8 mouse cellular contexts compared by ENCODE assay signal in genomic region chr5:53591683-53592050, GRCm38 (mm10).
A peak's percentile ranks its signal among the peaks of the same experiment; 100 is the strongest.
DNase-seq lines count a peak whose midpoint lies in the region; ATAC-seq and TF ChIP-seq lines count a peak whose summit lies in the region.

No protein-coding gene starts in this region.

- no peaks in the 10 kb centered on the region for H3K27me3 ChIP-seq in liver, adult 2 months (ENCODE audit: control insufficient read depth, insufficient read depth, low read length)
- no peaks in the 10 kb centered on the region for H3K27me3 ChIP-seq in embryonic facial prominence, embryonic 11.5 days (ENCODE audit: control insufficient read depth, insufficient read depth, low read length)
- H3K27me3 ChIP-seq in intestine, embryonic 14.5 days (replicated peaks; ENCODE audit: control insufficient read depth, insufficient read depth, low read length) = no peaks in the 10 kb centered on the region
- no peaks in the 10 kb centered on the region for H3K27me3 ChIP-seq in neural tube, embryonic 13.5 days

- no peaks in the 10 kb centered on the region for H3K36me3 ChIP-seq in liver, adult 2 months (ENCODE audit: control insufficient read depth, insufficient read depth, low read length)
- no peaks in the 10 kb centered on the region for H3K36me3 ChIP-seq in embryonic facial prominence, embryonic 11.5 days (replicated peaks; ENCODE audit: control insufficient read depth, insufficient read depth, low read depth, low read length)
- H3K36me3 ChIP-seq in intestine, embryonic 14.5 days (ENCODE audit: control insufficient read depth, insufficient read depth, low read length) = no peaks in the 10 kb centered on the region
- no peaks in the 10 kb centered on the region for H3K36me3 ChIP-seq in neural tube, embryonic 13.5 days

- intact Hi-C loops in gastrocnemius, postnatal 14 days (cut with DNase I; ENCODE audit: low total_unique reads) = loop anchor here (5.0 kb wide), 1 partner anchor 234 kb away; no protein-coding TSS in a partner anchor

- H3K79me2 ChIP-seq in liver, adult 2 months (ENCODE audit: control insufficient read depth, insufficient read depth, low read length) = peaks cover 23% of the 10 kb centered on the region; the same call in 1 of the 2 replicates

- 10% methylated on average over 8 of the region's 8 CpGs for WGBS in liver, adult 2 months
- under 1% methylated on average over 8 of the region's 8 CpGs for WGBS in embryonic facial prominence, embryonic 11.5 days
- 2% methylated on average over 8 of the region's 8 CpGs for WGBS in intestine, embryonic 14.5 days
- under 1% methylated on average over 8 of the region's 8 CpGs for WGBS in neural tube, embryonic 13.5 days

- peaks cover 15% of the 10 kb centered on the region for H3K4me1 ChIP-seq in liver, adult 2 months (ENCODE audit: control insufficient read depth, insufficient read depth, low read length)
- no peaks in the 10 kb centered on the region for H3K4me1 ChIP-seq in embryonic facial prominence, embryonic 11.5 days (ENCODE audit: control insufficient read depth, insufficient read depth, low read length)
- peaks cover 24% of the 10 kb centered on the region for H3K4me1 ChIP-seq in intestine, embryonic 14.5 days (replicated peaks; ENCODE audit: control insufficient read depth, insufficient read depth, low read length)
- peaks cover 53% of the 10 kb centered on the region for H3K4me1 ChIP-seq in neural tube, embryonic 13.5 days (replicated peaks)

- H3K9ac ChIP-seq in liver, adult 2 months (ENCODE audit: low read depth, low read length) = peak overlapping the region; percentile 94; the same call in 1 of the 2 replicates
- H3K9ac ChIP-seq in embryonic facial prominence, embryonic 11.5 days (replicated peaks; ENCODE audit: low read length) = peak overlapping the region; percentile 99
- H3K9ac ChIP-seq in intestine, embryonic 14.5 days (ENCODE audit: low read length) = peak overlapping the region; percentile 96
- H3K9ac ChIP-seq in neural tube, embryonic 13.5 days = peak overlapping the region; percentile 94

- H3K9me3 ChIP-seq in embryonic facial prominence, embryonic 11.5 days (replicated peaks; ENCODE audit: control insufficient read depth, low read length) = no peaks in the 10 kb centered on the region
- H3K9me3 ChIP-seq in intestine, embryonic 14.5 days (ENCODE audit: control insufficient read depth, low read length) = no peaks in the 10 kb centered on the region
- no peaks in the 10 kb centered on the region for H3K9me3 ChIP-seq in neural tube, embryonic 13.5 days

- no peak for ATAC-seq in embryonic facial prominence, embryonic 11.5 days (replicated peaks; ENCODE audit: insufficient number of reproducible peaks, low FRiP score, low TSS enrichment, low read depth)
- no peak for ATAC-seq in intestine, embryonic 14.5 days (replicated peaks; ENCODE audit: low FRiP score, low TSS enrichment, low read depth)
- no peak for ATAC-seq in neural tube, embryonic 13.5 days (ENCODE audit: low read depth)

- H3K4me3 ChIP-seq in liver, adult 2 months (ENCODE audit: insufficient read depth, low read depth, low read length) = peak overlapping the region; percentile 94; the same call in 1 of the 2 replicates
- H3K4me3 ChIP-seq in embryonic facial prominence, embryonic 11.5 days (ENCODE audit: low read depth, low read length) = peak overlapping the region; percentile 93
- H3K4me3 ChIP-seq in intestine, embryonic 14.5 days (ENCODE audit: low read depth, low read length) = peak overlapping the region; percentile 73
- H3K4me3 ChIP-seq in neural tube, embryonic 13.5 days = peak overlapping the region; percentile 92

- H3K27ac ChIP-seq in liver, adult 2 months (replicated peaks; ENCODE audit: insufficient read depth, low read depth, low read length) = no peak overlapping the region
- peak overlapping the region; percentile 96; the same call in 1 of the 2 replicates for H3K27ac ChIP-seq in embryonic facial prominence, embryonic 11.5 days (replicated peaks; ENCODE audit: low read depth, low read length)
- H3K27ac ChIP-seq in intestine, embryonic 14.5 days (ENCODE audit: low read depth) = peak overlapping the region; percentile 99
- peak overlapping the region; percentile 98 for H3K27ac ChIP-seq in neural tube, embryonic 13.5 days (replicated peaks)

- no peak for TF ChIP-seq CTCF in liver, adult 2 months (IDR thresholded peaks at IDR 0.05; ENCODE audit: low read depth, low read length)

- no peak for DNase-seq in liver, adult 2 months (ENCODE audit: extremely low read depth, low read depth, low spot score)
- no peak for DNase-seq in liver
- DNase-seq in embryonic facial prominence, embryonic 11.5 days (ENCODE audit: low spot score) = no peak
- no peak for DNase-seq in intestine, embryonic 14.5 days (ENCODE audit: low spot score)
- no peak for DNase-seq in gastrocnemius, postnatal 14 days
- DNase-seq in thymus, postnatal 10 days (ENCODE audit: low spot score in 2 of 2) = no peak
- DNase-seq in urinary bladder, postnatal 4 days (ENCODE audit: low spot score in 2 of 2) = no peak

- TF ChIP-seq POLR2A in liver, adult 2 months (IDR thresholded peaks at IDR 0.05; ENCODE audit: extremely low read depth, insufficient read depth, low read length) = no peak

- H3K4me2 ChIP-seq in embryonic facial prominence, embryonic 11.5 days (ENCODE audit: low read depth, low read length) = peak overlapping the region; percentile 75
- H3K4me2 ChIP-seq in intestine, embryonic 14.5 days (ENCODE audit: low read length) = peak overlapping the region; percentile 95
- peak overlapping the region; percentile 84 for H3K4me2 ChIP-seq in neural tube, embryonic 13.5 days
